In genomic region chr16:58414801-58415200, GRCm38 (mm10) we compare ENCODE assay signal across 33 mouse cellular contexts.
"Had no signal": no experiment of that assay in that cellular context is flagged by ENCODE, and none has a peak within 500 bp of the region (broad histone marks: within the 10 kb centered on the region; RNA-seq: fewer than 3 reads in every experiment).

No protein-coding gene starts in this region.

- H3K27ac ChIP-seq: heart, adult 2 months; heart, embryonic 10.5 days; heart, embryonic 15.5 days; hindbrain, embryonic 10.5 days; hindbrain, embryonic 12.5 days; hindbrain, embryonic 13.5 days; hindbrain, embryonic 14.5 days; hindbrain, embryonic 15.5 days; hindbrain, postnatal 0 days; intestine, embryonic 15.5 days; kidney, embryonic 15.5 days; kidney, postnatal 0 days; layer of hippocampus, adult 2 months; left cerebral cortex, adult 2 months had no signal

- ATAC-seq: hindbrain, postnatal 0 days; inflammation-experienced regulatory T-cells, adult 6 months; intestine, embryonic 15.5 days; intestine, postnatal 0 days had no signal

- DNase-seq: heart, adult 18-20 months; heart, adult 2 months; heart, postnatal 10 days; heart, postnatal 14 days; heart, postnatal 36 days; heart, postnatal 4 days; kidney, adult 11 months; kidney, adult 8-10 months; kidney, postnatal 10 days; kidney, postnatal 14 days; kidney, postnatal 25 days; kidney, postnatal 36 days; kidney, postnatal 4 days; layer of hippocampus, adult 9-11 months; layer of hippocampus, postnatal 36 days had no signal

- H3K36me3 ChIP-seq: heart, embryonic 15.5 days; hindbrain, embryonic 12.5 days; hindbrain, embryonic 13.5 days; hindbrain, embryonic 15.5 days; intestine, embryonic 15.5 days; kidney, embryonic 15.5 days had no signal

- H3K4me3 ChIP-seq: heart, adult 2 months; heart, embryonic 10.5 days; heart, embryonic 12.5 days; heart, embryonic 13.5 days; heart, embryonic 15.5 days; hindbrain, embryonic 10.5 days; hindbrain, embryonic 12.5 days; hindbrain, embryonic 13.5 days; hindbrain, embryonic 15.5 days; intestine, embryonic 15.5 days; kidney, embryonic 15.5 days; layer of hippocampus, adult 2 months; left cerebral cortex, adult 2 months had no signal

- H3K9me3 ChIP-seq: heart, embryonic 10.5 days; heart, embryonic 12.5 days; heart, embryonic 13.5 days; heart, embryonic 15.5 days; hindbrain, embryonic 10.5 days; hindbrain, embryonic 12.5 days; hindbrain, embryonic 13.5 days; hindbrain, embryonic 15.5 days; intestine, embryonic 15.5 days; kidney, embryonic 15.5 days had no signal

- H3K4me2 ChIP-seq: heart, embryonic 11.5 days; heart, embryonic 12.5 days; heart, embryonic 13.5 days; heart, embryonic 15.5 days; hindbrain, embryonic 12.5 days; hindbrain, embryonic 13.5 days; hindbrain, embryonic 14.5 days; hindbrain, embryonic 15.5 days; intestine, embryonic 15.5 days; kidney, embryonic 15.5 days had no signal

- H3K27me3 ChIP-seq: heart, embryonic 12.5 days; heart, embryonic 13.5 days; heart, embryonic 15.5 days; hindbrain, embryonic 12.5 days; hindbrain, embryonic 13.5 days; hindbrain, embryonic 15.5 days; intestine, embryonic 15.5 days; kidney, embryonic 15.5 days had no signal

- H3K9ac ChIP-seq: heart, embryonic 12.5 days; heart, embryonic 13.5 days; heart, embryonic 15.5 days; hindbrain, embryonic 12.5 days; hindbrain, embryonic 13.5 days; hindbrain, embryonic 14.5 days; hindbrain, embryonic 15.5 days; intestine, embryonic 15.5 days; kidney, embryonic 15.5 days had no signal
